Mouse (Mus musculus) intestine, postnatal 0 days (tissue): ENCODE measurements around the gene Vac14. TPM values are rescaled to one million over a fixed set of nuclear protein-coding genes. Genes with fewer than 3 reads are reported as not detected.

Experiments
- ATAC-seq: fragments of 200-750 bp; cut with Nextera tagmentation; 2 replicates; pipeline ENCODE4 v1.8.0; 2017; ENCODE audit warnings: mild to moderate bottlenecking, moderate TSS enrichment, moderate library complexity
- H3K27ac ChIP-seq: fragments of 300-500 bp; sonication (generic); 2 replicates; pipeline ENCODE4 v1.5.1; 2014; ENCODE audit warnings: mild to moderate bottlenecking, low read depth, low read length, moderate library complexity
- H3K27me3 ChIP-seq: fragments of 300-500 bp; sonication (generic); replicated peaks from 2 replicates; pipeline ENCODE4 v1.6.1; 2014; ENCODE audit warnings: low read length, mixed read lengths; ENCODE audit not compliant: control insufficient read depth, insufficient read depth
- H3K36me3 ChIP-seq: fragments of 300-500 bp; sonication (generic); 2 replicates; pipeline ENCODE4 v1.6.1; 2014; ENCODE audit warnings: mild to moderate bottlenecking, moderate library complexity; ENCODE audit not compliant: control insufficient read depth, insufficient read depth
- H3K4me1 ChIP-seq: fragments of 300-500 bp; sonication (generic); replicated peaks from 2 replicates; pipeline ENCODE4 v1.6.1; 2014; ENCODE audit warnings: antibody characterized with exemption, low read length, mixed read lengths; ENCODE audit not compliant: control insufficient read depth, insufficient read depth
- H3K4me2 ChIP-seq: fragments of 300-500 bp; sonication (generic); replicated peaks from 2 replicates; pipeline ENCODE4 v1.6.1; 2014; ENCODE audit warnings: low read depth, mild to moderate bottlenecking, moderate library complexity
- H3K4me3 ChIP-seq: fragments of 300-500 bp; sonication (generic); 2 replicates; pipeline ENCODE4 v1.5.1; 2014; ENCODE audit warnings: low read depth, low read length
- H3K9ac ChIP-seq: fragments of 300-500 bp; sonication (generic); 2 replicates; pipeline ENCODE4 v1.6.1; 2014; ENCODE audit warnings: mild to moderate bottlenecking, low read depth, low read length
- H3K9me3 ChIP-seq: fragments of 300-500 bp; sonication (generic); 2 replicates; pipeline ENCODE4 v1.6.1; 2016; ENCODE audit warnings: mixed run types; ENCODE audit not compliant: control insufficient read depth
- CTCF ChIP-seq: sonication (generic); IDR thresholded peaks from 2 replicates; pipeline ENCODE4 v1.5.1; 2016; ENCODE audit warnings: low read depth, mild to moderate bottlenecking, control low read depth, antibody characterized with exemption, moderate library complexity
- WGBS: fragments of 180-500 bp; shearing (Covaris S2); extraction: QIAGEN DNeasy Blood & Tissue Kit; methylation state at CpG from one replicate; pipeline ENCODE4 v1.1.7; 2014; 5-methylcytosine and 5-hydroxymethylcytosine counted together
- polyA plus RNA-seq: library from polyadenylated mRNA; unstranded; fragments of >200 nt; fragmentation: Nextera tagmentation; extraction: Ambion mirVana; gene quantifications from 2 replicates; pipeline ENCODE4 v1.2.1, GENCODE M21; 2015

Vac14 gene
- polyA plus RNA-seq, 1 experiment from 2014 or later: 14.8 TPM

DNA sequence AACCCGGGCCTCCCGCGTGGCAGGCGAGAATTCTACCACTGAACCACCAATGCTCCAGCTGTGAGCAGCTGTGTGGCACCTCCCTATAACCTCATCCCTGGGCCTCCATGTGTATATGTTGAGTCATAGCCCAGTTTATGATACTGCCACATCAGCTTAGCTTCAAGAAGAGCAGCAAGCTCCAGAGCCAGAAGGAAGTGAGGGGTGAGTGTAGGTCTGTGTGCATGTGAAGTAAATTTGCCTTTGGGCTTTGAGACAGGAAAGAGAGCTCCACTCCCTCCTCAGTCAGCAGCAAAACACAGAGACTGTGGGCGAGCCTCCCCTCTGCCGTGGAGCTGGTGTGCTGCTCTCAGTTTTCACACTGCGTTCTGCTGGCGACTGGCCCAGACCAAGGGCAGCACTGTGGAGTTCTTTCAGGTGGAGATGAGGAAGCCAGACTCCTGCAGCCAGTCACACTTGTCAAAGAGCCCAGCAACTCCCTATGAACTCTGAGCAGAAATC, 12.2 kb downstream of the Vac14 start:
- 70% methylated on average over 8 of the region's 8 CpGs for WGBS
- no peaks in the 10 kb centered on the region for H3K27me3 ChIP-seq
- H3K36me3 ChIP-seq: peaks cover 37% of the 10 kb centered on the region
- H3K9me3 ChIP-seq: no peaks in the 10 kb centered on the region
- ATAC-seq: peak; percentile 62
- peak overlapping the region; percentile 42; the same call in 1 of the 2 replicates for H3K27ac ChIP-seq
- no peaks in the 10 kb centered on the region for H3K4me1 ChIP-seq
- H3K4me3 ChIP-seq: no peak overlapping the region
- H3K4me2 ChIP-seq: 0 out of 2 replicates have a peak overlapping the region, but pooled peaks have one; percentile 27
- H3K9ac ChIP-seq: no peak overlapping the region
- TF ChIP-seq CTCF: no peak

DNA sequence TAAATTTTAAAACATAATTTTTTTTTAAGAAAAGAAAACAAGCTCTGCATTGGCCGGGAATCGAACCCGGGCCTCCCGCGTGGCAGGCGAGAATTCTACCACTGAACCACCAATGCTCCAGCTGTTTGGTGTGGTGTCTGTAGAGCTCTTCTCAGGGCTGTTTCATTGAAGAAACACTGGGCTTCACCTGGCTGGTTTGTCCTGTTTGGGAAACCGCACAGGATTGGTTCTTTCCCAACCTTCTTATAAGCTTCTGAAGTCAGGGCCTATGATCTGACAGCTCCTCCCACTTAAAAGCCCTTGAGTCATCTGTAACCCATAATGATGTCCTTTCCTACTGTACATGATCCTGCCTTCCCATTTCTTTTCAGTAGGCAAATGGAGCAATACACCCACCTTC, 12.8 kb downstream of the Vac14 start:
- Histone ChIP-seq H3K4me2 (0 out of 2 replicates have a peak overlapping the region, but pooled peaks have one; percentile 27), H3K27me3 (no peaks in the 10 kb centered on the region), H3K4me3 (no peak overlapping the region), H3K9ac (no peak overlapping the region), H3K27ac (0 out of 2 replicates have a peak overlapping the region, but pooled peaks have one; percentile 42), H3K4me1 (no peaks in the 10 kb centered on the region), H3K36me3 (peaks cover 43% of the 10 kb centered on the region), H3K9me3 (no peaks in the 10 kb centered on the region)
- 93% methylated on average over 7 of the region's 7 CpGs for WGBS
- no peak for ATAC-seq
- TF ChIP-seq CTCF: no peak

DNA sequence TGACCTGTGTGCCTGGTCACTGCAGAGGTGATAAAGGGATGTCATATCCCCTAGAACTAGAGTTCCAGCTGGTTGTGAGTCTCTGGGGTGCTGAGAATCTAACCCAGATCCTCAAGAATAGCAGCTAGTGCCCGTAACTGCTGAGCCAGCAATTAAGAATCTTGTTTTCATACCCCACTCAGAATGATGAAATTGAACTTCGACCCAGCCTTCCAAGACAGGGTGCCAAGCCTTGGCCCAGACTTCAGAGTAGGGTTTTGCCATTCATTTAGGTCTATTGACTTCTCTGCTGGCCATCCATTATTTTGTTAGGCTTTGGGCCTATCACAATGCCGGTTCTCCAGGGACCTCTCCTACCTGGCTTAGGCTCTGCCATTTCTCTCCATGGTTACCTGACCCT, 15.4 kb downstream of the Vac14 start:
- 97% methylated on average over 3 of the region's 3 CpGs for WGBS
- Histone ChIP-seq H3K36me3 (peaks cover 64% of the 10 kb centered on the region), H3K4me3 (no peak overlapping the region), H3K4me1 (no peaks in the 10 kb centered on the region), H3K27ac (no peak overlapping the region), H3K9me3 (no peaks in the 10 kb centered on the region), H3K9ac (no peak overlapping the region), H3K4me2 (no peak overlapping the region), H3K27me3 (no peaks in the 10 kb centered on the region)
- no peak for TF ChIP-seq CTCF
- ATAC-seq: no peak

DNA sequence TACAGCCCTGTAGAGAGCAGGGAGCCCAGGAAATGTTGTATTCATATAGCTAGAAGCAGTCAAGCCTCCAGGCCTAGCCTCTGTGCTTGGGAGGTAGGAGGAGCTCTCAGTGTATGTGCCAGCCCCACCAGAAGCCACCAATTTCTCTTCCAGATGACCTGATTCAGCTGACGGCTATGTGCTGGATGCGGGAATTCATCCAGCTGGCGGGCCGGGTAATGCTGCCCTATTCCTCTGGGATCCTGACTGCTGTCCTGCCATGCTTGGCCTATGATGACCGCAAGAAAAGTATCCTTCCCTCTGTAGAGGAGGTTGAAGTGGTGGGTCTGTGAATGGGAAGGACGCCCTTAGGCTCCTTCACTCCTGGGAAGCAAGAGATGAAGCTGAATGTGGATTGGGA, 17.8 kb downstream of the Vac14 start:
- H3K4me3 ChIP-seq: no peak overlapping the region
- H3K9me3 ChIP-seq: no peaks in the 10 kb centered on the region
- H3K27me3 ChIP-seq: no peaks in the 10 kb centered on the region
- WGBS: 93% methylated on average over 6 of the region's 6 CpGs
- H3K36me3 ChIP-seq: peaks cover 77% of the 10 kb centered on the region
- no peaks in the 10 kb centered on the region for H3K4me1 ChIP-seq
- no peak for TF ChIP-seq CTCF
- ATAC-seq: no peak
- no peak overlapping the region for H3K4me2 ChIP-seq
- H3K27ac ChIP-seq: no peak overlapping the region
- H3K9ac ChIP-seq: no peak overlapping the region

DNA sequence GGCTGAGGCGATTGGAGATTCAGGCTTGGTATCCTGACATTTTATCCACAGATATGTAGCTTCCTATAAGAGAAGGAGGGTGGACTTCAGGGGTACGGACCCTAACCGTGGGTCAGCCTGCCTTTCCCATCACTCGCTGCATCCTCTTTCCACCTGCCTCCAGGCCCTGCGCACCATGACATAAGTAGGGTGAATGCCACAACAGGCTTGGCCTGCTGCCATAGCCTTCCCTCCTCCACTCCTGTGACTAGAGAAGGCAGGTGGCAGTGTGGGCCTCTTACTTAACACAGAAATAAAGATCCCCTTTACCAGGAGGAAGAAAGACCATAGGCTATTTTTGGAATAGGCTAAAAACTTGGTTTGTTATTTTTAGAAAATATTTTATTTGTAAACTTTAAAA, 23.9 kb downstream of the Vac14 start:
- H3K4me2 ChIP-seq: no peak overlapping the region
- no peak overlapping the region for H3K27ac ChIP-seq
- no peaks in the 10 kb centered on the region for H3K27me3 ChIP-seq
- H3K9me3 ChIP-seq: no peaks in the 10 kb centered on the region
- no peak overlapping the region for H3K4me3 ChIP-seq
- no peak overlapping the region for H3K9ac ChIP-seq
- ATAC-seq: no peak
- no peak for TF ChIP-seq CTCF
- no peaks in the 10 kb centered on the region for H3K4me1 ChIP-seq
- WGBS: 91% methylated on average over 5 of the region's 5 CpGs
- H3K36me3 ChIP-seq: peaks cover 43% of the 10 kb centered on the region

DNA sequence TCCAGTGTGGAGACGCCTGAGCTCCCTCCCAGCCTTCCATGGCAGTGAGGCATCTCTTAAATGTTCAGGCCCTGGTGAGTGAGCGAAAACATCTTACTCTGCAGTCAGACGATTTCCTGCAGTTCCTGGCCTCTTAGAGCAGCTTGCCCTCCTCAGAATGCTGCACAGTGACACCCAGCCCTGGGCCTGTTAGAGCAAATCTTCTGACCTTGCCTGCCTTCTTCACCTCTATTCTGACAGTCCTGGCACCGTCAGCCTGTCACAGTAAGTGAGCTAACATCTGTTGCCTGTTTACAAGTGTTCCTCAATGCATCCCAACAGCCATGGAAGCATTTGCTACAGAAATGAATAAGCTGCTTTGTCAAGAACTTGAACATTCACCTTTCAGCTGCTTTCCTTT, 24.8 kb downstream of the Vac14 start:
- Histone ChIP-seq H3K27ac (no peak overlapping the region), H3K9ac (no peak overlapping the region), H3K9me3 (no peaks in the 10 kb centered on the region), H3K4me3 (no peak overlapping the region), H3K36me3 (peaks cover 38% of the 10 kb centered on the region), H3K4me2 (no peak overlapping the region), H3K4me1 (no peaks in the 10 kb centered on the region), H3K27me3 (no peaks in the 10 kb centered on the region)
- ATAC-seq: no peak
- WGBS: 79% methylated on average over 4 of the region's 4 CpGs
- TF ChIP-seq CTCF: no peak

DNA sequence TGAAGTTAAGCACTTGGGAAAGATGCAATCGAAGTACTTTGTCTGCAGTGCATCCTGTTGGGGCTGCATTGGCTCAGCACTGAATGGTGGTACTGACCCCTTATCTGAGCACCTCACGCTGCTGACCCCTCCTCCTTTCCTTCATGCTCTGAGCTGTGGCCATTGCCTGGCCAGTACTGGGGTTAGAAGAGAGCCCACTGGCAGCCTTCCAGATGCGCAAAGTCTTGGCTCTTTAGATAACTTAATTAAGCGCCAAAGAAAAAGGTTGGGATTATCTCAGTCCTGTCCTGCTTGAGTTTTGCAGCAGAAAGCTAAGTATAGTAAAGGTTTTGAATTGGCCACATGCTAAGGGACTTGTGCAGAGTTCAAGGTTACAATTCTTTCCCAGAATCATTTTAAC, 26.0 kb downstream of the Vac14 start:
- 78% methylated on average over 4 of the region's 4 CpGs for WGBS
- Histone ChIP-seq H3K27me3 (no peaks in the 10 kb centered on the region), H3K36me3 (peaks cover 34% of the 10 kb centered on the region), H3K27ac (no peak overlapping the region), H3K9ac (no peak overlapping the region), H3K4me2 (no peak overlapping the region), H3K4me1 (no peaks in the 10 kb centered on the region), H3K9me3 (no peaks in the 10 kb centered on the region), H3K4me3 (no peak overlapping the region)
- ATAC-seq: no peak
- no peak for TF ChIP-seq CTCF
